Mouse (Mus musculus) C2C12 (cell line): Measurements from ENCODE around the gene D630003M21Rik.

Experiments used
- CTCF ChIP-seq: IDR thresholded peaks from one replicate; pipeline ENCODE4 v1.5.1; 2011; ENCODE audit not compliant: control insufficient read depth, insufficient read depth, insufficient read length
- MYOG ChIP-seq: IDR thresholded peaks from one replicate; pipeline ENCODE4 v1.6.1; 2011; ENCODE audit not compliant: control insufficient read depth, insufficient read length; ENCODE audit errors: extremely low read depth
- USF1 ChIP-seq: IDR thresholded peaks from one replicate; pipeline ENCODE4 v1.6.1; 2011; ENCODE audit warnings: low read depth, mild to moderate bottlenecking, control low read depth, moderate library complexity

GRCm38 (mm10) chr2:158144263-158144662, 84.8 kb downstream of the D630003M21Rik start:
- TF ChIP-seq USF1 (no peak), CTCF (no peak), MYOG (no peak)
